Mouse (Mus musculus) right cerebral cortex, postnatal 10 days (tissue): Measurements from ENCODE around the gene Usp35.

Experiments used
- DNase-seq, 2 experiments: peaks; one replicate each; pipeline ENCODE4 v3.0.0; 2021; ENCODE audit warnings: low spot score in 2 of 2

The Usp35 gene

GRCm38 (mm10) chr7:97331726-97332666 is at the start of gene Usp35, which contains the start of gene Kctd21:
Gene Usp35, minus strand, starts transcription at chr7:97332020.
Gene Kctd21, plus strand, starts transcription at chr7:97332327.
- peak; percentile 97 to 98 for DNase-seq

GRCm38 (mm10) chr7:97380500-97381123 is 48.8 kb upstream of the Usp35 start:
- no peak for DNase-seq

GRCm38 (mm10) chr7:97379304-97379703 is 47.5 kb upstream of the Usp35 start:
- no peak for DNase-seq

- no peak for DNase-seq
Measured at GRCm38 (mm10) chr7:97375906-97376305, 44.1 kb upstream of the Usp35 start.

GRCm38 (mm10) chr7:97375101-97375500 is 43.3 kb upstream of the Usp35 start:
- no peak for DNase-seq

GRCm38 (mm10) chr7:97365887-97366286 is 34.1 kb upstream of the Usp35 start:
- no peak for DNase-seq

- DNase-seq = no peak
Measured at GRCm38 (mm10) chr7:97361467-97361866, 29.6 kb upstream of the Usp35 start.

GRCm38 (mm10) chr7:97360955-97361354 is 29.1 kb upstream of the Usp35 start:
- DNase-seq = no peak

- no peak for DNase-seq
Measured at GRCm38 (mm10) chr7:97360166-97360565, 28.3 kb upstream of the Usp35 start.

- DNase-seq = no peak
Measured at GRCm38 (mm10) chr7:97358347-97358746, 26.5 kb upstream of the Usp35 start.

GRCm38 (mm10) chr7:97357840-97358239 is 26.0 kb upstream of the Usp35 start:
- no peak for DNase-seq

- peak; percentile 70 to 71 for DNase-seq
Measured at GRCm38 (mm10) chr7:97356875-97357276, 25.1 kb upstream of the Usp35 start.

GRCm38 (mm10) chr7:97356253-97356652 is 24.4 kb upstream of the Usp35 start:
- DNase-seq = peak in 1 of 2 experiments; percentile 24

- DNase-seq = peak in 1 of 2 experiments; percentile 21
Measured at GRCm38 (mm10) chr7:97355068-97355841, 23.4 kb upstream of the Usp35 start.

- DNase-seq = peak in 1 of 2 experiments; percentile 8
Measured at GRCm38 (mm10) chr7:97353356-97353755, 21.5 kb upstream of the Usp35 start.

GRCm38 (mm10) chr7:97351792-97352513 is 20.1 kb upstream of the Usp35 start:
- DNase-seq = peak in 1 of 2 experiments; percentile 27

GRCm38 (mm10) chr7:97350891-97351290 is 19.1 kb upstream of the Usp35 start:
- no peak for DNase-seq

- DNase-seq = no peak
Measured at GRCm38 (mm10) chr7:97349438-97349837, 17.6 kb upstream of the Usp35 start.

GRCm38 (mm10) chr7:97348836-97349235 is 17.0 kb upstream of the Usp35 start:
- DNase-seq = no peak

- peak in 1 of 2 experiments; percentile 15 for DNase-seq
Measured at GRCm38 (mm10) chr7:97348318-97348717, 16.5 kb upstream of the Usp35 start.

- DNase-seq = peak; percentile 21 to 26
Measured at GRCm38 (mm10) chr7:97347464-97347863, 15.6 kb upstream of the Usp35 start.
